Mouse (Mus musculus) heart, postnatal 25 days (tissue): ENCODE measurements around the gene Hoxd12. TPM values are rescaled to one million over a fixed set of nuclear protein-coding genes. Genes with fewer than 3 reads are reported as not detected.

Experiments
- DNase-seq: peaks from one replicate; pipeline ENCODE4 v3.0.0; 2022; ENCODE audit warnings: low spot score
- intact Hi-C: fragments of 180-260 bp; cut with DNase I; formaldehyde crosslinking; loops from one replicate; pipeline ENCODE4 v1.15.1; 2025
- total RNA-seq, 2 experiments: library from RNA; stranded (reverse); gene quantifications; 2 replicates each; pipeline ENCODE4 v1.2.3; 2021

The Hoxd12 gene
- total RNA-seq, 2 experiments from 2014 or later: not detected

DNA sequence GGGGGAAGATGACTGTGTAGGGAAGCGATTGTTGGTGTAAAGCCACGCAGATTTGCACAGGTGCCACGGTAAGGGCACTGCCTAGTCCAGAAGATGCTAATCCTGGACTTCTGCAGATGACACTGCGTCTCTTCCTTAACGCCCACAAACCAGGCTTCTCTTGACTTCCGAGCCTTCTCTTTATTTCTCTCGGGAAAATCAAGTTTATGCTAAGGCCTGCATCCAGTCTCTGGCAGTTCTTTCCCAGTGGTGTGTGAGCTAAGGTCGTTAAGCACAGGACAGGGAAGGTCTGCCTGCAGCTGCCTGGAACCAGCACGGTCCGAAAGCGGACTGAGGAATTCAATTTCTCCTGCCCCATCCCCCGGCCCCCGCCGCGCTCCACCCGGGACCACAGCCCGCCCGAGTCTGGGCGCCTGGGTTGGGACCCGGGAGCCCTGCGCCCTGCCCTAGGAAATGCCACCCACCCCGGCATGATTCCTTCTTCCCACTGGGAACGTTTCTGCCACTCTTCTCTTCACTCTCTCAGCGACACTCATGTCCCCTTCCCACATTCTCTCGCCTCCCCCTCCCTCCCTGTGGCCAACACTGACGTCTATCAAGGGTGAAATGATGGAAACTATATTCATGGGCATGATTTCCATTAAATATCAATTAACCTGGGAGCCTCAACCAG is 29.0 kb downstream of the Hoxd12 start:
- DNase-seq: no peak
- intact Hi-C loops: loop anchor here (2.0 kb wide), 3 partner anchors 433 to 885 kb away; no protein-coding TSS in a partner anchor

DNA sequence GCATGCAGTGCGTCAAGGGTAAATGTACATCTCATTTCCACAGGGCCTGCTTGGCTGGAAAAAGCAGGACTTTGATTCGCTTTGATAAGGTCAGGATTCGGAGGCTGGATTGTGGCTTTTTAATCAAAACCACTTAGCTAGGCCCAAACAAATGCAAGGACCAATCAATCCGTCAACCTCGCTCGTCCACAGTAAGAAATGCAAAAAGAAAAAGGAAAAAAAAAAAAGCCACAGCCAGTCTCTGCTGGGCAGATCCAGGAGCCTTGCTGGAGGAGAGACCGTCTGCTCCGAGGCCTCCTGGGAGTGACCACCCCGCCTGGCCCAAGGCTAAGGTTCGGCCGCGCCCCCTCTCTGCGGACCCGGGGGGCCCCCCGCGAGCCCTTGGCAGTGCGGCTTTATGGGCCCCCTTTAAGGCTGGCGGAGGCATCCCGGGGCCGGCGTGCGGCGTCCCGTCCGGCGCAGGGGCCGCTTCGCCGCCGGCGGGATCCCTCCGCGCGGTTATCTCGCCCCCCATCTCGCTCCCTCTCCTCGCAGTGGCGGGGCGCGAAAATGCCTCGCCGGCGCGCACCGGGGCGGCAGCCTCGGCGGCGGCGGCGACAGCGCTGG is 29.7 kb downstream of the Hoxd12 start, which contains the start of gene Hoxd8:
Gene Hoxd8 (plus strand): TSS at position 223 of the 606 bp plus-strand sequence.
- no peak for DNase-seq

DNA sequence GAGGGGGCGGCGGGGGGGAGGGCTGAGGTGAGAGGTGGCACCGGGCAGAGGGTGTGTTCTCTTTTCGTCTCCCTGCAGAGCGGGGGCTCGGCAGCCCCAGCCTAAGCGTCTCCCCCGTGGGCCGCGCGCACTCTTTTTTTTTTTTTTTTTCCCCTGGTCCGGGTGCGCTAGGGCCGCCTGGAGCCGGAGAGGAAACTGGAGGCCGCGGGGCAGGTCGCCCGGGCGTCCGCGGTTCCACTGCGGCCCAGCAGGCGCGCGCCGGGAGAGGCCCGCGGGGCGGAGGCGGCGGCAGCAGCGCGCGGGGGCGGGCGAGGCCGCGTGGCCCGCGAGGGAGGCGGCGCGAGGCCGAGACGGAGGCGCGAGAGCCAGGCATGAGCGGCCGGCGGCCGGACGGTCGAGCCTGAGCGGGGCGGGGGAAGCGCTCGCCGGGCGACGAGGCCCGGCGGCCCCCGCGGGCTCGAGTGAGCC is 30.2 kb downstream of the Hoxd12 start:
- DNase-seq: no peak
- intact Hi-C loops: no loop called here

More for the DNA sequence above, 29.7 kb downstream of the Hoxd12 start, which contains the start of gene Hoxd8:
- intact Hi-C loops: no loop called here

DNA sequence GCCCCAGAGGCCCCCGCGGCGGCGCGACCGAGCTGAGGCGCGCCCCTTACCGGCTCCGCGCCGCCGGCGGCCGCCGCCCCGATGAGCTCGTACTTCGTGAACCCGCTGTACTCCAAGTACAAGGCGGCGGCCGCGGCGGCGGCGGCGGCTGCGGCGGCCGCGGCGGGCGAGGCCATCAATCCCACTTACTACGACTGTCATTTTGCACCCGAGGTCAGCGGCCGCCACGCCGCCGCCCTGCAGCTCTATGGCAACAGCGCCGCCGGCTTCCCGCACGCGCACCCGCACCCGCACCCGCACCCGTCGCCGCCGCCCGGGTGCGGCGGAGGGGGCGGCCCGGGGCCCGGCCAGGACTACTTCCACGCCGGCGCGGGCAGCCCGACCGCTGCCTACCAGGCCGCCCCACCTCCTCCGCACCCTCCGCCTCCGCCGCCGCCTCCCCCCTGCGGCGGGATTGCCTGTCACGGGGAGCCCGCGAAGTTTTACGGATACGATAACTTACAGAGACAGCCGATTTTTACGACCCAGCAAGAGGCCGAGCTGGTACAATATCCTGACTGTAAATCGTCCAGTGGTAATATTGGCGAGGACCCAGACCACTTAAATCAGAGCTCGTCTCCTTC is 30.8 kb downstream of the Hoxd12 start:
- intact Hi-C loops: no loop called here
- DNase-seq: no peak

DNA sequence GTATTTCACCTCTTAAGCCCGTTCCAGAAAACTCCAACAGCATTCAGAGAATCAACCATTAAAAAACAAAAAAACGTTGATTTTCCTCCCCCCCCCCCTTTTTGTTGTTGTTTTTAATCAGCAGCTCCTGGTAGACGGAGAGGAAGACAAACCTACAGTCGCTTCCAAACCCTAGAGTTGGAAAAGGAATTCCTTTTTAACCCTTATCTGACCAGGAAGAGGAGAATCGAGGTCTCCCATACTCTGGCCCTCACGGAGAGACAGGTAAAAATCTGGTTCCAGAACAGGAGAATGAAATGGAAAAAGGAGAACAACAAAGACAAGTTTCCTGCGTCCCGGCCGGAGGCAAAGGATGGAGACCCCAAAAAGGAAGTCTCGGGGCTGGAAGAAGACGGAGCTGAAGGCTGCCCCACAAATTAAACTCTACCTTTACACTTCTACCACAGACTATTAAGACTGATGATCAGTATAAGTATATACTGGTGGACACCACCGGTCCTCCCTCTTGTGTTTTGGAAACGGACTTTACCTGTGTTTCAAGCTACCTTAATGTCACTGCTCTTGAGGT is 31.7 kb downstream of the Hoxd12 start:
- DNase-seq: no peak
- intact Hi-C loops: no loop called here

DNA sequence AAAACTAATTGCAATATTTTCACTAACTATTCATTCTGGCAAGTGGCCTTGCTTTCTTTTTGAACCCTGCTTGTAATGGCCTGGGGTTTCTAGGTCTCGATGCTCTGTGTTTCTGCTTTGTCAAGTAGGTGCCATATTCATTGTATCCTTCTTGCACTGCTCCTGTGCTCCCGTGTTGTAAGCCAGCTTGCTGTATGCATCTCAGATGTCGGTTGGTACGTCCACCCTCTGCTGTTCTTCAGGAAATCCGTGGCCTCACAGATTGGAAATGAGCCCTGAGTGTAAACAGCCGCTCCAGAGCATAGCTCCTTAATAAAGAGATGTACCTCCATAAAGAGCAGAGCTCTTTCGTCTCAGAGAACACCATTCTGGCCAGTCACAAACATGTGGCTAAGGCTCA is 32.8 kb downstream of the Hoxd12 start:
- intact Hi-C loops: no loop called here
- no peak for DNase-seq

DNA sequence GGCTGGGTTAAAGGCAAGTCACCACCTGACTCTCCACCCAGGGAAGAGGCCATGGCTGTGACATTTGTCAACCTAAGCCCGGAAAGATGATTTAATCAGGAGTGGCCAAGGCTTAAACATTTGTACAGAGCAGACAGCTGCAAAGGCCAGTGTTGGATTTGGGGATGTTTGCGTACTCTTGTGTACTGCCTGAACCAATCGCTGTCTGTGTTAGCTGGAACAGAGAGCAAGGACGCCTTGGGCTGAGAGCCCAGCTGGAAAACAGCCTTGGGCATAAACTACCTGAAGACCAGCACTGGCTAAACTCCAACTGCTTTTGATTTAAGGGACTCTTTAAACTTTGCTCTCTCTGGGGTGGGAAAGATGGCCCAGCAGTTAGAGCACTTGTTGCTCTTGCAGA is 33.9 kb downstream of the Hoxd12 start:
- intact Hi-C loops: no loop called here
- no peak for DNase-seq

DNA sequence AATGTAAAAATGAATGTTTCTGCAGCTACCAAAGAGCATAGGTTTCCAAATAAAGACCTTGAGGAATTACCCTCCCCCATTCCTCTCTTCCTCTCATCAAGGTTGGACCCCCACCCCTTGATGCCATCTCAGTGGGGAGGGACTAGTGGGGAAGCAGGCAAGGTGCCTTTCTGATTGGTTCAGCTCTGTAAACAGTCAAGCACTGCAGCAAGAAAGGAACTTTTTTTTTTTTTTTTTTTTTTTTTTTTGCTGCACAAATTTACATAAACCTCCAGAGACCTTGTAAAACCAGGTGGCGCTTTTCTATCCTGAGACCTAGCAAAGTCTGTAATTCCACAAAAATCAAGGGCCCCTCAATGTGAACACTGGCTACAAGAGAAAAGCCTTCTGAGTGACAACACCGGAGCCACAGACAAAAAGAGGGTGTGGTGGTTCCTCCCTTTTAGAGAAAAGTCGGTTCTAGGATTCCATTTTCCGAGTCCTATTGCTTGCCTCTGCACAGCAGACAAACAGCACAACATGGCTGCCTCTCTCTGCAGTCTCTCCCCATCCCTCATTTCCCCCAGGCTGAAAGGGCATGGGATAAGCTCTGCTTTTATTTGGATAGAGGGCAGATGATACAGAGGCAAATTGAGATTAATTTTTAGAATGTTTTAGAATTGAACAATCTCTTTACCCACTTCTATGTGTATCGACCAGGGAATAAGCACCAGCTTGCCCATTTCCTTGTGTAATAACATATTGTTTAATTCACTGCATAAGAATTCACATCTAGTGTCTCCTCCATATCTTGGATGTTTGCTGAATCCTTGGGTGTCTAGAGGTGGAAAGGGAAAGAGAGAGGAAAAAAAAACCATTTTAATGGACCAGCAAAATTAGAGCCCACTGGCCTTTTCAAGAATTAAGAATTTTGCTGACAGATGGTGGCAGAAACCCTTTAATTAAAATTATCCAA is 34.9 kb downstream of the Hoxd12 start:
- intact Hi-C loops: no loop called here
- no peak for DNase-seq

DNA sequence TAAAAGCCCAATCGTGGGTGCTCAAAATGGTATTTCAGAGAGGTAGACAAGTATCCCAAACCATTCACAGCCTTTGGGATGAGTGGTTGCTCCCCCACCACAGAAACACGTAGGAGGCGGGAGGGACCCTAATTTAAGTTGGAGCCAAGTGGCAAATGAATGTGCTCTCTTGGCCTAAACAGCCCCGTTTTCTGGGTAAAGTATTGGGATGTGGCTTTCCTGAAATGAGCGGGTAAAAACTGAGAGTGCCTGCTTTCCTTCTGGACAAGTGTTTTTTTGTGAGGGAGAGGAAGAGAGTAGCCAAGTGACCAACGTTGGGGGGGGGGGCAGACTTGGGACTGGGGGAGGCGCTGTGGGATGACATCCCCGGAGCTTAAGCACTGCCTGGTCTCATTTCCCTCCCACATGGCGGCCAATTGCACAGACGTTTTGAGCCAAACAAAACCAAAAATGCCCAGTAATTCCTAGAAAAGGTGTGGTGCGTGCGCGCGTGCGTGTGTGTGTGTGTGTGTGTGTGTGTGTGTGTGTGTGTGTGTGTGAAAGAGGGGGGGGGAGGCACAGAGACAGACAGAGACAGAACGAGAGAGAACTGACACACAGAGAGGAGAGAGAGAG is 36.2 kb downstream of the Hoxd12 start:
- intact Hi-C loops: no loop called here

DNA sequence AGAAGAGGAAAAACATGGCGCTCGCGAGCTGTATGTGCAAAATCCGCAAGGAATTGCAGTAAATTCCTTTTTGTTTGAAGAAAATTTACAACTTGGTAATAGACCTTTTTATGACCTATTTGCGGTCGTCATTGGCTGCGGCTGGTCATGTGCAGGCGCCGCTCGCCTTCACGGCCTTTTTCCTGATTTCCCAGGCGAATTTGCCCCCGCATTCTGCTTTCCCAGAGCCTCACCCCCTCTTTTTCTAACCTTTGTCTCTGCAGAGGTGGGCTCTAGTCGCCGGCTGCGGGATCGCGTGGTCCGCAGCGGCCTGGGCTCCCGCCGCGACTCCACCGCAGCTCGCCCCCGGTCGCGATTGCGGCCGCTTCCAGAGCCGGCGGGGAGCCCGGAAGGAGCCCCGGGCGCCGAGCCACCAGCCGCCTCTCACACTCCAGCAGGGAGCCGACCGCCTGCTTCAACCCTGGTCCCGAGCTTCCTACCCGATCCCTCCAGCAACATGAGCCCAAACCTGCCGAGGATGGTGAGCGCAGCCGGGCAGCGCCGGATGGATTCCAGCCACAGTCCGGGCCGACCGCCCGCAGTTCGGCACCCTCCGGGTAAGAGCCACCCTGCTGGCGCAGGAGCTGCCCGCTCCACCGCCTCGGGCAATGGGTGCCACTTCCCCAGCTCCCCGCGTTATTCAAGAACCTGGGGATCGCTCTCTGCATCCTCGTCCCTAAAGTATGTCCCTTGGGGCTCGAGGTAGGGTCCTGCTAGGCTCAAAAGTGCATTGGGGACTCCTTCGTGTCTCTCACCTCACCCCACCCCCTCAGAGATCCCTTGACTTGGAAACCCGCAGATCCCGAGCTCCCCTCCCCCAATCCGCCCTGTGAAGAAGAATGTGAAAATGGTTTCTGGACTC is 37.2 kb downstream of the Hoxd12 start, which contains the start of the genes Hoxd3 and Hoxd4:
Gene Hoxd3 (plus strand): TSS at position 207 of the 901 bp plus-strand sequence.
Gene Hoxd4 (plus strand): TSS at position 209 of the 901 bp plus-strand sequence.
- no peak for DNase-seq
- intact Hi-C loops: no loop called here

More for the DNA sequence above, 36.2 kb downstream of the Hoxd12 start:
- DNase-seq: no peak

DNA sequence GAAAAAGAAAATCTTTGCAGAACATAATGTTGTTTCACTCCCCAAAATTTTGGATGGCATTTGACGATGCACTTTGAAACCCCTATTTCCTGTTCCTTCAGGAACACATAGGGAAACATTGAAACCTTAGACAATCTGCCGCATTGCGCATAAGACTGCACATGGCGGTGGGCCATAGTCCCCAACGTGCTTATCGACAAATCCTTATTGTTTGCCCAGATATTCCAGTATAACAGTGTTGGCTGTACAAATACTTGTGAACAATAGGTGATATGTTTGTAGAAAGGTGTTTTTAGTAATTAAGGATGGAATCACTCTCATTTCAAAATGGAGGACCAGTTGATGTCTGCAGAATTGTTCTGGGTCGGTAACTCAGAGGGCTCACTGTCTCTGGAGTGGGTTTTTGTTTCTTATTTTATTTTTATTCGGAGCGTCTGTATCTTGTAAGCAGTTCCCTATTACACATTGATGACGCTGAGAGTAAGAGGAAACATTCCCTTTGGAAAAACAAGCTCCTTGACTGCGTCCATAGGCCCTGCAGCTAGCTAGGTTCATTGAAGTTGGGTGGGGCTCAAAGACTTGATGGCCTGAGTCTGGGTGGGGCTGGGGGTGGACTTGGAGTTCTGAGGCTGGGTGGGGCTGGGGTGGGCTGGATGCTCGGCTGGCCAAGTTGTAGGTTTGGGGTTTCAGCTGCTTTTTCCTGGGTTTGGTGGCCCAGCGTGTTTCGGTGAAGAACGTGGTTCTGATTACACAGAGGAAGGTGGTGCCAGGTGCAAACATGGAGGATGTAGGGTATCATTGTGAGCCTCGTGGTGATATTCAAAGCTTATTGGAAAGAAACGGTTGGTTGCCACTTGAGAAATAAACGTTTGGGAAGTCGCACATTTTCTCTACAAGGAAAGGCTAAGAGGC is 38.7 kb downstream of the Hoxd12 start:
- intact Hi-C loops: no loop called here
- DNase-seq: no peak

DNA sequence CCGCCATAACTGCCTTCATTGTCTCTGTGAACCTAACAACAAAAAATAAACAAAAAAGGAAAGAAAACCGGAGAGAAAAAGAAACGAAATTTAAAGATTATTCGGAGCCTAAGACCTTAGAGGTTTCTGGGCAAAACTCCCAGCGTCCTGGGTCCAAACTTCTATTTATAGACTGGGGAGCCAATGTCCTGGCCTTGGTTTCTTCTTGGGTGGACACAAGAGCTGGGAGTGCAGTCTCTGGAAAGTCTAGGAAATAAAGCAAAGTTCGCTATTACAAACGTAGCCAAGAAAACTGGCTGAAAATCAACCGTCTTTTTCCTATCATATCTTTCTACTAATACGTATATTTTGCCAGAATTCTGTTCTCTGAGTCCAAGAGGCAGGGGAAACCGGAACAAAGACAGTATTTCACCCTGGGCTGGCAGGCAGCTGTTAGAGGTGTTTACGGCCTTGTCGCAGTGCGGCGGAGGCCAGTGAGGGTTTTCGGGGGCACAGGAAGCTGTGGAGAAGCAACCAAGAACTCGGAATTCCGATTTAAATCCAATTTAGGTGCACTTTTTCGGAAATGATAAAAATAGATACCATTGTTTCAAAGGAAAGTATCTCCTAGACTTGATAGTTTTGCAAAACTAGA is 39.5 kb downstream of the Hoxd12 start:
- DNase-seq: no peak
- intact Hi-C loops: no loop called here

DNA sequence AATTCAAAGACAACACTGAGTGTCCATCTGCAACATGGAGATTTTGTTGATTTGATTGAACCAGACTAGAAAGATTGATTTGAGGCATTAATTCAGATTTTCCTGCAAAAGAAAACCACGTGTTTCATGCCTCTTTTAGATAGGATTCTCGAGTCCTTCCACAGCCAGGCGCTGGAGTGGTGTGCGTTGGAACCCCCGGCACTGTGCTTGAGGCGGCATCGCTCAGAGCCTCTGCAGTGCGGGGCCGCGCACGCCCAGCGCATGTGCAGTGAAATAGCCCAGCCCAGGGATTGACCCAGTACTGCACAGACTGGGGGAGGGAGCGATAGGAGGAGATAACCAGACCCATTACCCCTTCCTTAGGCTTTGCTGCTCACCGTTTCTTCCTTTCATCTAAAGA is 40.1 kb downstream of the Hoxd12 start:
- intact Hi-C loops: loop anchor here (1.0 kb wide), 3 partner anchors 249 to 423 kb away; no protein-coding TSS in a partner anchor
- no peak for DNase-seq

DNA sequence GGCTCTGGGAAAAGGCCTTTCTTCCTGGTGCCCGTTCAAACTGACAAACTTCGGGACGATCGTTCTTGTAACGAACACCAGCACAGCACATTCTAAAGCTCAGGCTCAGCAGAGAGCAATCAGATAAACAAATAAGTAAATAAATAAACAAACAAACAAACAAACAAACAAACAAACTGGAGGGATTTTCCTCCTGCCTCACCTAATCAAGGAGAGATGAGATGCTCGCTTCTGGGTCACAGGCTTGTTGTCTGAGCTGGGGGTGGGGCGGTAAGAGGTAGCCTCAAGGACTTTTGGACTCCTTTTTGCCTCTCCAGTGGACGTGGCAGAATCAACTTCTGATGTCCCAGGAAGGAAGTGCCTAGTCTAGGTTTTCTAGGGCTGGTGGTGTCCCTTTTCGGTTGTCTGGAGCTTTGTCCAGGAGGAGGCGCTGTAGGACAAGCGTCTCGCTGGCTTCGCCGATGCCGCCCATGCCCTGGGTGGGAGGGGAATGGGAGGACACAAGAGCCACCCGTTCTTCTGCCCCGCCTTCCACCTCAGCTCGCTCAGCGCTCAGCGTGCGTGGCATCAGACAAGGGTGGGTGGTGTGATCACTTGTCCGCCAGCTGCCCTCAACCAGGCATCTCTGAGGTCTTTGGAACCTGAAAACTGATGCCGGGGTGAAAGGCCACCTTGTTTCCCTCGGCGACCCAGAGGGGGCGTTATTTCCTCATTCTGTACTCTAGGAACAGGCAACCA is 40.9 kb downstream of the Hoxd12 start:
- DNase-seq: peak; percentile 55
- intact Hi-C loops: loop anchor here (1.0 kb wide), 3 partner anchors 249 to 423 kb away; no protein-coding TSS in a partner anchor

DNA sequence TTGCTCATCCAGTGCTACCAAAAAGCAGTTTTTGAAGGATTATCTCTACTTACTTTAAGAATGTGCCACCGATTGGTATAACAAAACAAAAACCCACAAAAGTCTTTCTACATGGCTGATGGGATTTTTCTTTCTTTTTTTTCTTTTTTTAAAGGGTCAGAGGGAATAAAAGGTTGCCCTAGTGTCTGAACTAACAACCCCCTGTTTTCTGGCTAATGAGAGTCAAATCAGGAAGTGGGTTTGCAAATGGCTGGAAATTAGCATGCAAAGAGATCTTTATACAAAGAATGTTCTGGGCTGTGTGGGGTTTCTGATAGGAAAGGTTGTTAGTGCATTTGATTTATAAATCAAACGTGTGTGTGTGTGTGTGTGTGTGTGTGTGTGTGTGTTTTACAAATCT is 45.6 kb downstream of the Hoxd12 start:
- intact Hi-C loops: no loop called here
- no peak for DNase-seq
